Mouse (Mus musculus) stomach, embryonic 14.5 days (tissue): ENCODE results near the gene Vps33b. TPM values are rescaled to one million over a fixed set of nuclear protein-coding genes. Genes with fewer than 3 reads are reported as not detected.

Experiments used
- polyA plus RNA-seq: library from polyadenylated mRNA; unstranded; fragments of >200 nt; fragmentation: Nextera tagmentation; extraction: Ambion mirVana; gene quantifications from 2 replicates; pipeline ENCODE4 v1.2.1, GENCODE M21; 2014

Gene Vps33b
- polyA plus RNA-seq, 1 experiment from 2014 or later: 15.6 TPM

Other genes with a start within 250 kb of the Vps33b start
- gene Zfp710, start 244.8 kb upstream of the Vps33b start, polyA plus RNA-seq: 16.4 and 16.6 TPM in 2 replicates
- gene Idh2, start 154.3 kb upstream of the Vps33b start, polyA plus RNA-seq: 613 and 615 TPM in 2 replicates
- gene Sema4b, start 82.8 kb upstream of the Vps33b start, polyA plus RNA-seq: 21.7 and 23.4 TPM in 2 replicates
- 108 and 112 TPM in 2 replicates for gene Cib1, start 36.8 kb upstream of the Vps33b start, polyA plus RNA-seq
- 5.0 and 5.6 TPM in 2 replicates for gene Gdpgp1, start 36.8 kb upstream of the Vps33b start, polyA plus RNA-seq
- gene Ttll13, start 23.3 kb upstream of the Vps33b start, polyA plus RNA-seq: 1.0 and 1.8 TPM in 2 replicates
- gene Ngrn, start 8.4 kb upstream of the Vps33b start, polyA plus RNA-seq: 51.7 and 52.2 TPM in 2 replicates
- gene Prc1, start 24.8 kb downstream of the Vps33b start, polyA plus RNA-seq: 159 and 167 TPM in 2 replicates
- 15.1 and 19.2 TPM in 2 replicates for gene Rccd1, start 54.8 kb downstream of the Vps33b start, polyA plus RNA-seq
- 28.6 and 29.4 TPM in 2 replicates for gene Unc45a, start 71.4 kb downstream of the Vps33b start, polyA plus RNA-seq
- 24.3 and 26.5 TPM in 2 replicates for gene Hddc3, start 73.5 kb downstream of the Vps33b start, polyA plus RNA-seq
- 18.3 and 19.8 TPM in 2 replicates for gene Man2a2, start 101.7 kb downstream of the Vps33b start, polyA plus RNA-seq
- 9.1 and 9.5 TPM in 2 replicates for gene Fes, start 118.3 kb downstream of the Vps33b start, polyA plus RNA-seq
- 10.8 and 12.4 TPM in 2 replicates for gene Furin, start 135.8 kb downstream of the Vps33b start, polyA plus RNA-seq